Mouse (Mus musculus) monocyte, adult 5-6 weeks (primary cell): ENCODE results near the gene Ctns. TPM values are rescaled to one million over a fixed set of nuclear protein-coding genes. Genes with fewer than 3 reads are reported as not detected.

Experiments used
- ATAC-seq: fragments of 153-309, 156-312 bp; replicated peaks from 2 replicates; pipeline ENCODE4 v1.8.0; 2017; ENCODE audit warnings: mild to moderate bottlenecking; ENCODE audit not compliant: low TSS enrichment, insufficient number of reproducible peaks, severe bottlenecking, poor library complexity, low FRiP score
- total RNA-seq: library from RNA; stranded (forward); fragments of 200-1000, 200-491, 200-594 nt; gene quantifications from 3 replicates; pipeline ENCODE4 v1.2.3, GENCODE M21; 2017

The Ctns gene
- total RNA-seq, 1 experiment from 2014 or later: 15.6 TPM

- peak; percentile 95 for ATAC-seq
These were observed 429 bp upstream of the Ctns start, which contains the start of gene Shpk for GRCm38 (mm10) chr11:73199230-73199712. Gene Shpk, plus strand, starts transcription at chr11:73199460.

GRCm38 (mm10) chr11:73198190-73198589 lies 652 bp downstream of the Ctns start:
- ATAC-seq: no peak

GRCm38 (mm10) chr11:73194444-73194843 lies 4.4 kb downstream of the Ctns start:
- no peak for ATAC-seq

- ATAC-seq: peak; percentile 48
These were observed 5.8 kb downstream of the Ctns start for GRCm38 (mm10) chr11:73193047-73193446.

- no peak for ATAC-seq
These were observed 11.6 kb downstream of the Ctns start for GRCm38 (mm10) chr11:73187231-73187630.

- peak; percentile 38 for ATAC-seq
These were observed 12.8 kb downstream of the Ctns start for GRCm38 (mm10) chr11:73185872-73186615.

- no peak for ATAC-seq
These were observed 20.9 kb downstream of the Ctns start for GRCm38 (mm10) chr11:73177895-73178294.

- ATAC-seq: no peak
These were observed 21.4 kb downstream of the Ctns start for GRCm38 (mm10) chr11:73177509-73177875.

- peak; percentile 94 for ATAC-seq
These were observed 22.0 kb downstream of the Ctns start, which contains the start of the genes Emc6 and Tax1bp3 for GRCm38 (mm10) chr11:73176608-73177508. Gene Emc6, minus strand, starts transcription at chr11:73177037. Gene Tax1bp3, plus strand, starts transcription at chr11:73177083.

GRCm38 (mm10) chr11:73176186-73176585 lies 22.7 kb downstream of the Ctns start:
- ATAC-seq: no peak

GRCm38 (mm10) chr11:73175612-73176011 lies 23.2 kb downstream of the Ctns start:
- ATAC-seq: no peak

GRCm38 (mm10) chr11:73172186-73172585 lies 26.7 kb downstream of the Ctns start:
- no peak for ATAC-seq

- ATAC-seq: peak; percentile 72
These were observed 29.6 kb downstream of the Ctns start for GRCm38 (mm10) chr11:73169231-73169630.

- ATAC-seq: no peak
These were observed 30.3 kb downstream of the Ctns start for GRCm38 (mm10) chr11:73168576-73168975.

- ATAC-seq: no peak
These were observed 30.8 kb downstream of the Ctns start for GRCm38 (mm10) chr11:73168071-73168470.

GRCm38 (mm10) chr11:73162284-73162683 lies 36.6 kb downstream of the Ctns start:
- no peak for ATAC-seq

GRCm38 (mm10) chr11:73161616-73162015 lies 37.2 kb downstream of the Ctns start:
- no peak for ATAC-seq

GRCm38 (mm10) chr11:73160811-73161200 lies 38.0 kb downstream of the Ctns start:
- no peak for ATAC-seq

GRCm38 (mm10) chr11:73159957-73160810 lies 38.7 kb downstream of the Ctns start, which contains the start of gene P2rx5:
Gene P2rx5, plus strand, starts transcription at chr11:73160421.
- no peak for ATAC-seq
